Mouse (Mus musculus): ENCODE measurements at regions not wholly inside any gene's neighbourhood (a gene's known extent, or its start where the extent isn't known, plus 50 kb on each side); places are given as distances from the start of the nearest gene placed in this dataset.
A peak's percentile ranks its signal among the peaks of the same experiment; 100 is the strongest.

GRCm38 (mm10) chr6:117613656-117614350, 227.2 kb upstream of the Zfp637 start:
- peak in 1 of 2 experiments; percentile 23 for DNase-seq (ENCODE audit: low spot score in 2 of 2)

DNA sequence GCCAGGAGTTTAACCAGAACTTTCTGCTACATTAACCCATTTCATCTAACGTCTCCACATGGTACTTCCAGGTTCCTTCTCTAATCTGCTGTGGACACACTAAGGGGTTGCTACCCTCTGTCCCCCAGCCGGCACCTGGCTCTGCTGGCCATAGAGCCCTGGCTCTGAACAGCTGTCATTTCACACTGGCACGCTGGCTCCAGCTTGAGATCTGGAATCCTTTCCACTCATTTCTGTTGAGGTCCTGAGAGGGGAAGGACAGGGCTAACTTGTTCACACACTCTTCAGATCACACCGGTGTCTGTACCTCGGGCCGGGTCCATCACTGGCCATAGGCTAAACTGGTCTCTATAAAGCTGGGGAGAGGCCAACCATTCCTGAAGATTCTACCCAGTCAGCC, 226.6 kb upstream of the Zfp637 start:
- DNase-seq (ENCODE audit: low spot score in 2 of 2): peak in 1 of 2 experiments; percentile 40

DNA sequence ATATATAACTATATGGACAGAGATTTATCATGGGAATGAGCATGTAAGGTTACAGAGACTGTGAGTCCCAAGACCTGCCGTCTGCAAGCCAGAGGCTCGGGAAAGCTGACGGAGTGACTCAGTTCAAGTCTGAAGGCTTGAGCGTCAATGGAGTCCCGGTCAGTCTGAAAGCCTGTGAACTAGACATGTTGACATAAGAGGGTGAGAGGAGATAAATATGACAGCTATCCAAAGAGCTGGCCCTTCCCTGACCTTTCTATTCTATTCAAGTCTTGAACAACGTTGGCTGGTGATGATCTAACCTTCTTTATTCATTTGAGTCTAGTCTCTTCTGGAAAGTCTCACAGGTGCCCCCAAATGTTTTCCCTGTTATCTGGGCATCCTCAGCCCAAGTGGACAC, 223.8 kb upstream of the Zfp637 start:
- no peak for DNase-seq (ENCODE audit: low spot score in 2 of 2)

- DNase-seq (ENCODE audit: low spot score in 2 of 2): no peak
These were observed 223.0 kb upstream of the Zfp637 start for GRCm38 (mm10) chr6:117617951-117618350.

GRCm38 (mm10) chr6:117619606-117620005, 221.4 kb upstream of the Zfp637 start:
- no peak for DNase-seq (ENCODE audit: low spot score in 2 of 2)

GRCm38 (mm10) chr6:117622446-117622845, 218.5 kb upstream of the Zfp637 start:
- DNase-seq (ENCODE audit: low spot score in 2 of 2): no peak

DNA sequence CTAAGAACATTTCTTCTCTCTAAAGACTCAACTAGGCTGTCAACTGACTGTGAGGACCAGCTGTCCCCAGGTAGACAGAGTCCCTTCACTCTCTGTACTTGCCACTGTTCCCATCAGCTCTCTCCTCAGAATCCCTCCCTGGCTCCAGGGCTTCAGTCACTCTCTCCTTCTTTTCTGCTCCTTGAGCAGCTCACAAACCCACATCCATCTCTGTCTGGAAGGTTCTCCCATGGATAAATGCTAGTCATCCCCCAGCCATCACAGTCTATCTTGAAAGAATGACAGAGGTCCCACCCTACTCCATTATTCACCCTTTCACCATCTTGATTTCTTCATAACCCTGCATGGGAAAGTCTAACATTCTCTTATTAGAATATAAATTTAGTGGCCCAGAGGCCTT, 218.0 kb upstream of the Zfp637 start:
- no peak for DNase-seq (ENCODE audit: low spot score in 2 of 2)

GRCm38 (mm10) chr6:117625716-117626115, 215.3 kb upstream of the Zfp637 start:
- no peak for DNase-seq (ENCODE audit: low spot score in 2 of 2)

GRCm38 (mm10) chr6:117627461-117627860, 213.5 kb upstream of the Zfp637 start:
- no peak for DNase-seq (ENCODE audit: low spot score in 2 of 2)

DNA sequence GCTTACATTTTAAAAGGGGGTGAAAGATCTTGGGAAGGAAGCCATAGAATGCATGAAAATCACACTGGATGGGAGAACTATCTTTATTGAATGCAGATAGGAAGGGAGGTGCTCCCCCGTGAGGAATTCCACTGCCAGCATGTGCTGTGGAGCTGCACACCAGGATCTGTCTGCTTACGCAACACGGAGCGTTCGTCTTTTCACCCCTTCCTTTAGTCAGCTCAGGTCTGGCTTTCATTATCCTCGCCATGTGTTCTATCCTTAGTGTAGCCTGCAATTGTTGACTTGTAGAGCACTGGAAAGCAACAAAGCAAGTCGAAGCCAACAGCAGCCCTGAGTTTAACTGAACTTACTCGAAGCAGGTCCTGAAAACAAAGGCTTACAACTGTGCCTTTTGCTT, 194.4 kb upstream of the Zfp637 start:
- DNase-seq (ENCODE audit: low spot score in 2 of 2): no peak

- no peak for DNase-seq (ENCODE audit: low spot score in 2 of 2)
These were observed 190.4 kb upstream of the Zfp637 start for GRCm38 (mm10) chr6:117650541-117650940.

- no peak for DNase-seq (ENCODE audit: low spot score in 2 of 2)
These were observed 189.4 kb upstream of the Zfp637 start for GRCm38 (mm10) chr6:117651551-117651950.

GRCm38 (mm10) chr6:117652012-117652411, 189.0 kb upstream of the Zfp637 start:
- DNase-seq (ENCODE audit: low spot score in 2 of 2): no peak

DNA sequence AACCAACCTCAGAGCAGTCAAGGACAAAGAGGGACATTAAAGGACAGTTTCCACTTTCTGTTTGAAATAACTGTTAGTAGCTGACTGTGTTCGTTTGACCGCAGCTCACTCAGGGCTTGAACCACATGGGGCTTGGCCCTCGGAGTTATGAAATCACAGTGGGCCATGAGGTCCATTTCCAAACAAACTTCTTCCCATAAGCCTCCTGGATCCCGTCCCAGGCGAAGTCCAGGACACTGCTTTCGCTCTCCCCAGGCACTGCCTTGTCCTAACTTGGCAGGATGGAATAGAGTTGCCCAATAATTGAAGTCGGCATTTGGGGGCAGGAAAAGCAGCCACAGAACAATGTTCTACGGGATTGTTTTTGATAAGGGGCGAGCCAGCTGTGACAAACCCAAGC, 188.1 kb upstream of the Zfp637 start:
- no peak for DNase-seq (ENCODE audit: low spot score in 2 of 2)

DNA sequence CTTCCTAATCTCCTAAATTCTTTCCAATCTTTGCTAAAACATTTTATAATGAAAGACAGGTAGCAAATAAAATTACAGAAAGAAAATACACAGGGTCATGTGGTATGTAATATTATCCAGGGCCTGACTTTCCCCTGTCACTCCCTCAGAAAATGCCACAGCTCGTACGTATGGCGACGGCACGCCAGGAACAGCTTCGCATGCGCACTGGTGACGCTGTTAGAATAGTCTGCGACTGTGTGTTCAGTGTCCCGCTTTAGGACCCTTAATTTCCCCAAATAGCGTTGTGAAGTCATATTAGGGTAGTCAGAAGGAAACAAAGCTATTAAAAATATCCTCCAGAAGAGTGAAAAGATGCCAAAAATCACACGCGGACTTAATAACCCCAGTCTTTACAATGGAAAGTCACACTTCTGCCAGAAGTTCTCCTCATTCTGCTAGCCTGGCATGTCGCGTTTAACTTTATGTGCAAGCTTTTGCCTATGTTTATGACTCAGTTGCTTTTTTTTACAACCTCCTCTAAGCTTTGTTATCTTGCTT, 187.0 kb upstream of the Zfp637 start:
- DNase-seq (ENCODE audit: low spot score in 2 of 2): no peak

- no peak for DNase-seq (ENCODE audit: low spot score in 2 of 2)
These were observed 185.0 kb upstream of the Zfp637 start for GRCm38 (mm10) chr6:117655986-117656385.

GRCm38 (mm10) chr6:117660576-117660975, 180.4 kb upstream of the Zfp637 start:
- DNase-seq (ENCODE audit: low spot score in 2 of 2): no peak

GRCm38 (mm10) chr6:117662635-117663034, 178.3 kb upstream of the Zfp637 start:
- DNase-seq (ENCODE audit: low spot score in 2 of 2): no peak

- DNase-seq (ENCODE audit: low spot score in 2 of 2): no peak
These were observed 170.6 kb upstream of the Zfp637 start for GRCm38 (mm10) chr6:117670337-117670736.

- DNase-seq (ENCODE audit: low spot score in 2 of 2): no peak
These were observed 170.0 kb upstream of the Zfp637 start for GRCm38 (mm10) chr6:117670792-117671525.

- DNase-seq (ENCODE audit: low spot score in 2 of 2): peak in 1 of 2 experiments; percentile 67
These were observed 165.8 kb upstream of the Zfp637 start for GRCm38 (mm10) chr6:117675059-117675800.

- no peak for DNase-seq (ENCODE audit: low spot score in 2 of 2)
These were observed 164.7 kb upstream of the Zfp637 start for GRCm38 (mm10) chr6:117676064-117676821.
